Mouse (Mus musculus) lung, adult 2 months (tissue): ENCODE data around the gene Bet1l.

Source experiments
- CTCF ChIP-seq: fragments of 200-500 bp; IDR thresholded peaks from 2 replicates; pipeline ENCODE4 v1.5.1; 2011; ENCODE audit warnings: mild to moderate bottlenecking, low read length, control low read depth; ENCODE audit not compliant: insufficient read depth
- POLR2A ChIP-seq: fragments of 200-500 bp; IDR thresholded peaks from 2 replicates; pipeline ENCODE4 v1.6.1; 2011; ENCODE audit warnings: low read depth, mild to moderate bottlenecking, control low read depth, low read length, borderline replicate concordance; ENCODE audit errors: extremely low read depth

DNA sequence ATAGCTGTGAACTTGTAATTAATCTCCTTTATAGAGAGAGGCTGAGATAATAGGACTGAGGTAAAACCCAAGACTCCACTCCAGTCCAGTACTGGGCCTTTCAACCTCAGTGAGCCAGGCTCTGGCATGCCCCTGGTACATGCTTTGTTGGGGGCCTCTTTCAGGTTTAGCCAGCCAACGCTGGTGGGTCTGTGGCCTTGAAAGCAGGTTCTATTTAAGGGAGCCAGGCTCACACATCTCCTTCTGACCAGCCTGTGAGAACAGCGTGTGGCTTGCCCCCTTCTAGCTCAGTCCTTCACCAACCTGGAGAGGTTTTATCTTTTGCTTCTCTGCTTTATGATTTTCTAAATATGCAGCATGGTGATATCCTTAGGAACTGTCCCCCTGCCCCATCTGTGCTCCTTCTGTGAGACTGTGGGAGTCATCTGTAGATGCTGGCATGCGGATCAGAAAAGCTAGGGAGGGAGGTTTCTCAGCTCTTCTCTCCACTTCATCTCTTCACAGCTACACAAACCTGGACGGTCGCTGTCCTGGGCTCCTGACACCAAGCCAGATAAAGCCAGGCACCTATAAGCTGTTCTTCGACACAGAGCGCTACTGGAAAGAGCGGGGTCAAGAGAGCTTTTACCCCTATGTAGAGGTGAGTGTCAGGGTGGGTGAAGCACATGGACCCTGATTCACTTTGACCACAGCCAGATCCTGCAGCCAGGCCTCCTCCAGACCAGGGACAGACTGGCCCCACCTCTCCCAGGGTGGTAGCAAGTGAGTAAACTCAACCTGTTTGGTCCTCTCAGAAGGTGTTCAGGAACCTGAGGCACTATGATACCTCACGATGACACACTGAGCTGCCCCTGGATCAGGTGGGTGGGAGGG is 20.9 kb downstream of the Bet1l start:
- TF ChIP-seq POLR2A (no peak), CTCF (no peak)
